Mouse (Mus musculus): Measurements from ENCODE around the gene Mia2. TPM values are rescaled to one million over a fixed set of nuclear protein-coding genes. Genes with fewer than 3 reads are reported as not detected.

Mia2 gene
- total and polyA plus RNA-seq, 3 experiments, result 103 to 175 TPM; not detected in 1

GRCm38 (mm10) chr12:59053166-59053565 lies 42.4 kb upstream of the Mia2 start (continued):
- TF ChIP-seq ZKSCAN1 (IDR thresholded peaks at IDR 0.05; ENCODE audit: low read depth, low read length), result no peak

DNA sequence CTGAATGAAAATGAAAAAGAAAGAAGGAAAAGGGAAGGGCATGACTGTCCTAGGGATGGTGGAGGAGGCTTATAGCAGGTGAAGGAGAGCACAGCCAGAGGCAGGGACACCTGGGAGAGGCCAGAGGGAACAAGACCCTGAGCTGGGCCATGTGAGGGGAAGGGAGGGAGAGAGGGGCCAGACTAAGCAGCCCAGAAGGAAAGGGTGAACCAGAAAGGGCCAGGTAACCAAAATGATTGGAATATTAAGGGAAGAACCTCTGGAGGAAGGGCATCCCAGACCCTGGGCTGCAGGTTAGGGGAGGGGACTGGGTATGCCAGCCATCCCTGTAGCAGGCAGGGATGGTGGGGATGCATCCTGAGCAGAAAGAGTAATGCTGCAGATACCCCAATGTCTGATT lies 41.6 kb upstream of the Mia2 start:
- peaks cover 47 to 62% of the 10 kb centered on the region in 2 experiments for H3K4me1 ChIP-seq (ENCODE audit: control insufficient read depth in 1 of 2, insufficient read depth in 2 of 2, low read length in 2 of 2)
- peaks cover 35% of the 10 kb centered on the region for H3K79me2 ChIP-seq (ENCODE audit: control insufficient read depth, insufficient read depth, low read length, poor library complexity)
- no peak overlapping the region; the same call in 1 of the 2 replicates for H3K9ac ChIP-seq (ENCODE audit: control insufficient read depth, low read depth, low read length, poor library complexity, severe bottlenecking)
- H3K36me3 ChIP-seq (ENCODE audit: control insufficient read depth in 1 of 2, insufficient read depth in 2 of 2, low read length in 2 of 2), result peaks cover 7 to 84% of the 10 kb centered on the region in 2 experiments
- no peak overlapping the region for H3K4me3 ChIP-seq (ENCODE audit: control insufficient read depth in 1 of 2, insufficient read depth in 1 of 2, low read depth in 2 of 2, low read length in 2 of 2)
- H3K27ac ChIP-seq (ENCODE audit: control insufficient read depth, low read depth, low read length), result peak overlapping the region; percentile 96
- H3K9me3 ChIP-seq (replicated peaks; ENCODE audit: insufficient read depth, low read length), result no peaks in the 10 kb centered on the region
- H3K27me3 ChIP-seq (ENCODE audit: control insufficient read depth in 1 of 2, insufficient read depth in 2 of 2, low read length in 2 of 2), result no peaks in the 10 kb centered on the region
- DNase-seq (ENCODE audit: low read depth, low spot score), result no peak
- TF ChIP-seq MAX (IDR thresholded peaks at IDR 0.05; ENCODE audit: low read length), result no peak
- no peak for TF ChIP-seq MAZ (IDR thresholded peaks at IDR 0.05; ENCODE audit: low read depth, low read length)
- TF ChIP-seq NELFE (IDR thresholded peaks at IDR 0.05; ENCODE audit: low read depth, low read length), result no peak
- TF ChIP-seq HCFC1 (IDR thresholded peaks at IDR 0.05; ENCODE audit: low read depth, low read length), result no peak
- TF ChIP-seq ZC3H11A (IDR thresholded peaks at IDR 0.05; ENCODE audit: low read depth, low read length), result no peak
- TF ChIP-seq ZNF384 (IDR thresholded peaks at IDR 0.05; ENCODE audit: low read depth, low read length), result no peak
- TF ChIP-seq POLR2AphosphoS5 (IDR thresholded peaks at IDR 0.05; ENCODE audit: borderline replicate concordance, low read depth, low read length), result no peak
- no peak for TF ChIP-seq CTCF (IDR thresholded peaks at IDR 0.05 in 2 of 3, conservative IDR thresholded peaks at IDR 0.05 in 1 of 3; ENCODE audit: control insufficient read depth in 1 of 3, insufficient read depth in 1 of 3, low read depth in 2 of 3, low read length in 3 of 3, poor library complexity in 1 of 3, severe bottlenecking in 1 of 3)
- TF ChIP-seq E2F4 (IDR thresholded peaks at IDR 0.05; ENCODE audit: borderline replicate concordance, low read depth, low read length), result no peak
- no peak for TF ChIP-seq ELF1 (IDR thresholded peaks at IDR 0.05; ENCODE audit: low read depth, low read length)
- TF ChIP-seq CHD1 (IDR thresholded peaks at IDR 0.05; ENCODE audit: low read depth, low read length), result no peak

DNA sequence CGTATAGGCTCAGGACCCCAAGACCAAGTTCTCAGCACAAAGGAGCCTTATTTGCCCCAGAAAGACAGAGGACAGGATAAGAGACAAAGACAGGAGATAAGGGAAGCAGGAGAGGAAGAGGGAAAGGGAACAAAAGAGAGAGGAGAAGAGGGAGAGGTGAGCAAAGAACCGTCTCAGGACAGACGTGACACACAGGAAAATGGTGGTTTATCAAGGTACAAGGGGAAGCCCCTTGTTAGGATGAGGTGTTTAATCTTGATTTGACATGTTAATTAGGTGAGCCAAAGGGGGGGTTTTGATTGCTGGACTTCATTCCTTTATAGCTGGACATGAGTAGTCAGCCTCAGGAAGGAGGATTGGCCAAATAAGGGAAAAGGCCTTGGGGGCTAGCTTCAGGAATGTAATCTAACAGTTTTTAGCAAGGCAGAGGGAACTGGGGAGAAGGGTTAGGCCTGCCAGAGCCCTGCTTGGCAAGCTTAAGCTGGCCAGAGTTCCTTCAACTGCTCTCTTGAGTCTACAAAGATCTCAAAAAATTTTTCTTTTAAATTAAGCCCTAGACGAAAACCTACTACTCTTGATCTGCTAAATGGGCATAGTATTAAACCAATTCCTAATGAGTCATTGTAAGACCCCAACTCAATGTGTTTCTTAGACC lies 40.3 kb upstream of the Mia2 start:
- Histone ChIP-seq H3K36me3 (ENCODE audit: control insufficient read depth in 1 of 2, insufficient read depth in 2 of 2, low read length in 2 of 2) (peaks cover 4 to 81% of the 10 kb centered on the region in 2 experiments), H3K4me1 (ENCODE audit: control insufficient read depth in 1 of 2, insufficient read depth in 2 of 2, low read length in 2 of 2) (peaks cover 35 to 63% of the 10 kb centered on the region in 2 experiments), H3K9ac (ENCODE audit: control insufficient read depth, low read depth, low read length, poor library complexity, severe bottlenecking) (peak overlapping the region; percentile 56), H3K4me3 (ENCODE audit: control insufficient read depth in 1 of 2, insufficient read depth in 1 of 2, low read depth in 2 of 2, low read length in 2 of 2) (peak overlapping the region in 1 of 2 experiments; percentile 16; a peak in 1 of 4 replicates), H3K9me3 (replicated peaks; ENCODE audit: insufficient read depth, low read length) (no peaks in the 10 kb centered on the region), H3K27me3 (ENCODE audit: control insufficient read depth in 1 of 2, insufficient read depth in 2 of 2, low read length in 2 of 2) (no peaks in the 10 kb centered on the region), H3K27ac (ENCODE audit: control insufficient read depth, low read depth, low read length) (peak overlapping the region; percentile 96), H3K79me2 (ENCODE audit: control insufficient read depth, insufficient read depth, low read length, poor library complexity) (peaks cover 44% of the 10 kb centered on the region)
- peak; percentile 49 for DNase-seq (ENCODE audit: low read depth, low spot score)
- TF ChIP-seq JUND (IDR thresholded peaks at IDR 0.05; ENCODE audit: low read depth, low read length) (no peak), MAZ (IDR thresholded peaks at IDR 0.05; ENCODE audit: low read depth, low read length) (no peak), RCOR1 (IDR thresholded peaks at IDR 0.05; ENCODE audit: low read depth, low read length) (no peak), TBP (IDR thresholded peaks at IDR 0.05; ENCODE audit: low read depth, low read length) (no peak), ZNF384 (IDR thresholded peaks at IDR 0.05; ENCODE audit: low read depth, low read length) (no peak), GATA1 (IDR thresholded peaks at IDR 0.05; ENCODE audit: low read depth, low read length) (peak; percentile 49; the same call in 1 of the 2 replicates), USF1 (IDR thresholded peaks at IDR 0.05; ENCODE audit: low read depth, low read length) (no peak), POLR2A (IDR thresholded peaks at IDR 0.05; ENCODE audit: control insufficient read depth in 1 of 2, insufficient read depth in 1 of 2, low read depth in 1 of 2, low read length in 2 of 2, poor library complexity in 1 of 2) (0 out of 4 replicates have a peak, but pooled peaks of 1 of the 2 experiments have one; percentile 27), BHLHE40 (IDR thresholded peaks at IDR 0.05; ENCODE audit: borderline replicate concordance, low read depth, low read length) (no peak), ZC3H11A (IDR thresholded peaks at IDR 0.05; ENCODE audit: low read depth, low read length) (no peak), CTCF (IDR thresholded peaks at IDR 0.05 in 2 of 3, conservative IDR thresholded peaks at IDR 0.05 in 1 of 3; ENCODE audit: control insufficient read depth in 1 of 3, insufficient read depth in 1 of 3, low read depth in 2 of 3, low read length in 3 of 3, poor library complexity in 1 of 3, severe bottlenecking in 1 of 3) (no peak)
